Mouse (Mus musculus): ENCODE measurements around the gene Orc5. TPM values are rescaled to one million over a fixed set of nuclear protein-coding genes. Genes with fewer than 3 reads are reported as not detected.

Gene Orc5
- polyA plus RNA-seq, 1 experiment from 2014 or later, result 39.1 TPM

DNA sequence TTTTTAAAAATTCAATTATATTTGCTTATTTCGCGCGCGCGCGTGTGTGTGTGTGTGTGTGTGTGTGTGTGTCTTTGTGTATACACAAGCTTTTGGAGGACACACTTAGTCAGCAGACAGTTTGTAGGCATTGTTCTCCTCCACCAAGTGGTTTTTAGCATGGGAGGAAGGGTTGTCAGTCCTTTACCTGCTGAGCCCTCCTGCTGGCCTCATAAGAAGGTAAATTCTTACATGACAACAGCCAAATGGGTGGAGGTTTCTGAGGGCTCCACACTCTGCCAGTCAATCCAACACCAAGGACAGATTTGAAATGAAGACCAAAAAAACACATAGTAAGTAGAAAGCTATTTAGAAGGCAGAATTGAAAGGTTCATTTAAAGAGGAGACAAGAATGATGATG lies 22.7 kb upstream of the Orc5 start:
- no peak for ATAC-seq (replicated peaks; ENCODE audit: insufficient number of reproducible peaks, low FRiP score, low TSS enrichment)
- WGBS (ENCODE audit: insufficient replicate concordance), result 93% methylated on average over 6 of the region's 6 CpGs

GRCm38 (mm10) chr5:22572456-22572855 lies 22.2 kb upstream of the Orc5 start:
- H3K4me2 ChIP-seq, result no peak overlapping the region
- no peaks in the 10 kb centered on the region for H3K27me3 ChIP-seq (ENCODE audit: control insufficient read depth, insufficient read depth, low read length)
- H3K36me3 ChIP-seq (ENCODE audit: control insufficient read depth, insufficient read depth, low read length), result no peaks in the 10 kb centered on the region
- no peak overlapping the region for H3K9ac ChIP-seq (ENCODE audit: low read depth, low read length)
- WGBS (ENCODE audit: insufficient replicate concordance), result 62% methylated on average over 3 of the region's 3 CpGs
- no peaks in the 10 kb centered on the region for H3K9me3 ChIP-seq (replicated peaks; ENCODE audit: control insufficient read depth, low read length)
- H3K4me3 ChIP-seq (ENCODE audit: low read depth, low read length), result no peak overlapping the region
- no peak for ATAC-seq (replicated peaks; ENCODE audit: insufficient number of reproducible peaks, low FRiP score, low TSS enrichment)
- no peak overlapping the region for H3K27ac ChIP-seq (ENCODE audit: low read depth, low read length)
- H3K4me1 ChIP-seq (ENCODE audit: control insufficient read depth, insufficient read depth, low read length), result no peaks in the 10 kb centered on the region

More for the DNA sequence above, 22.7 kb upstream of the Orc5 start:
- Histone ChIP-seq H3K36me3 (ENCODE audit: control insufficient read depth, insufficient read depth, low read length) (no peaks in the 10 kb centered on the region), H3K4me1 (ENCODE audit: control insufficient read depth, insufficient read depth, low read length) (no peaks in the 10 kb centered on the region), H3K9ac (ENCODE audit: low read depth, low read length) (no peak overlapping the region), H3K9me3 (replicated peaks; ENCODE audit: control insufficient read depth, low read length) (no peaks in the 10 kb centered on the region), H3K27ac (ENCODE audit: low read depth, low read length) (no peak overlapping the region), H3K4me2 (no peak overlapping the region), H3K4me3 (ENCODE audit: low read depth, low read length) (no peak overlapping the region), H3K27me3 (ENCODE audit: control insufficient read depth, insufficient read depth, low read length) (no peaks in the 10 kb centered on the region)

DNA sequence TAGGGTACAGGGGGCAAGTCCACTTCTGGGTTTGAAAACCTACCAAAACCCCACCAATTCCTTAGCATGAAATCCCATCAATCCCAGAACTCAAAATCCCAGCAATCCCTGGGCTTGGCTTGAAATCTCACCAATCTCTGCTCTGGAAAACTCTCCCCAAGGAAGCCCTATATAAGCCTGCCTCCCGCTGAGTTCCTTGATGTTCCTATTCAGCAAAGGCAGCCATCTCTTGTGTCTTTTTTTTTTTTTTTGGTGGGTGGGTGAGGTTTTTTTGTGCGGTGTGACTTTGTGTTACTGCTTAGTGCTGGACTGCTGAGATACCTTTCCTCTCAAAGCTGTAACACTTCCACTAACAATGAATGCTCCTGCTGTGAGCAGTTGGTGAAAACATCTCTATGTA lies 15.5 kb upstream of the Orc5 start:
- H3K4me1 ChIP-seq (ENCODE audit: control insufficient read depth, insufficient read depth, low read length), result no peaks in the 10 kb centered on the region
- H3K9ac ChIP-seq (ENCODE audit: low read depth, low read length), result no peak overlapping the region
- H3K4me2 ChIP-seq, result no peak overlapping the region
- H3K9me3 ChIP-seq (replicated peaks; ENCODE audit: control insufficient read depth, low read length), result no peaks in the 10 kb centered on the region
- ATAC-seq (replicated peaks; ENCODE audit: insufficient number of reproducible peaks, low FRiP score, low TSS enrichment), result no peak
- no peak overlapping the region for H3K4me3 ChIP-seq (ENCODE audit: low read depth, low read length)
- H3K27me3 ChIP-seq (ENCODE audit: control insufficient read depth, insufficient read depth, low read length), result no peaks in the 10 kb centered on the region
- H3K27ac ChIP-seq (ENCODE audit: low read depth, low read length), result no peak overlapping the region
- 0 out of 2 replicates have a peak, but pooled peaks cover 2% of the 10 kb centered on the region for H3K36me3 ChIP-seq (ENCODE audit: control insufficient read depth, insufficient read depth, low read length)
- WGBS (ENCODE audit: insufficient replicate concordance), result 70% methylated on average over 2 of the region's 2 CpGs

DNA sequence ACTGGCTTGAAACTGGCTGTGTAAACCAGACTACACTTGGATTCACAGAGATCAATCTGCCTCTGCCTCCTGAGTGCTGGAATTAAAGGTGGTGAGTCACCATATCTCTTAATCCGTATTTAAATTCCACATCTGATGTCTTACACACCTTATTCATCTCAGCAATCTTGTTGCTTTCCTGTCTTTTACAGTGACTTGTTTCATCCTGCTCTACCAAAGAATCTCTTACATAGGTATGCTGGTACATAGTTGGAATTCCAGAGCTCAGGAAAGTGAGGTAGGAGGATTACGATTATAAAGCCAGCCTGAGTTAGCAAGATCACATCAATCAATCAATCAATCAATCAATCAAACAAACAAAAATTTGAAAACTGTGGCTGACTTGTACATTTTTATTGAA lies 9.6 kb upstream of the Orc5 start:
- no peak overlapping the region for H3K4me3 ChIP-seq (ENCODE audit: low read depth, low read length)
- H3K4me1 ChIP-seq (ENCODE audit: control insufficient read depth, insufficient read depth, low read length), result no peaks in the 10 kb centered on the region
- no peaks in the 10 kb centered on the region for H3K27me3 ChIP-seq (ENCODE audit: control insufficient read depth, insufficient read depth, low read length)
- no peak overlapping the region for H3K27ac ChIP-seq (ENCODE audit: low read depth, low read length)
- no peak overlapping the region for H3K4me2 ChIP-seq
- WGBS (ENCODE audit: insufficient replicate concordance), result 49% methylated on average over 2 of the region's 2 CpGs
- no peak overlapping the region for H3K9ac ChIP-seq (ENCODE audit: low read depth, low read length)
- no peak for ATAC-seq (replicated peaks; ENCODE audit: insufficient number of reproducible peaks, low FRiP score, low TSS enrichment)
- H3K9me3 ChIP-seq (replicated peaks; ENCODE audit: control insufficient read depth, low read length), result no peaks in the 10 kb centered on the region
- H3K36me3 ChIP-seq (ENCODE audit: control insufficient read depth, insufficient read depth, low read length), result 0 out of 2 replicates have a peak, but pooled peaks cover 2% of the 10 kb centered on the region

GRCm38 (mm10) chr5:22557491-22558113 lies 7.4 kb upstream of the Orc5 start:
- WGBS (ENCODE audit: insufficient replicate concordance), result 65% methylated on average over 4 of the region's 4 CpGs
- Histone ChIP-seq H3K36me3 (ENCODE audit: control insufficient read depth, insufficient read depth, low read length) (0 out of 2 replicates have a peak, but pooled peaks cover 2% of the 10 kb centered on the region), H3K27ac (ENCODE audit: low read depth, low read length) (no peak overlapping the region)

DNA sequence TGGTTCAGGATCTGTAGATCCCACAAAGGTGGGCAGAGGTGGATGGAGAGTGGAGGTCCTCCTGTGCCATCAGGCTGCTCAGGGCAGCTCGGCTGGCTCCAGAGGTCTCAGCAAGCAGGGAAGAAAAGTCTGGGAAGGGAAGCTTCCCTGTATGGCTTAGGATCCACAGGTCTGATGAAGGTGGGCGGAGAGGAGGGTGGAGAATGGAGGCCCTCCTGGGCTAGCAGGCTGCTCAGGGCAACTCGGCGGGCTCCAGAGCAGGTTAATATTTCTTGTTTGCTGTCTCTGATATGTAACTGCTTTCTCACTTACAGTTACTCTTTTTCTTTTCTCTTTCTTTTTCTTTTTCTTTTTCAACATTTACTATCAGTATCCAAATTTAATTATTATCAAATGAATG lies 6.5 kb upstream of the Orc5 start:
- Histone ChIP-seq H3K4me1 (ENCODE audit: control insufficient read depth, insufficient read depth, low read length) (no peaks in the 10 kb centered on the region), H3K9me3 (replicated peaks; ENCODE audit: control insufficient read depth, low read length) (no peaks in the 10 kb centered on the region), H3K27me3 (ENCODE audit: control insufficient read depth, insufficient read depth, low read length) (no peaks in the 10 kb centered on the region), H3K4me3 (ENCODE audit: low read depth, low read length) (no peak overlapping the region), H3K27ac (ENCODE audit: low read depth, low read length) (no peak overlapping the region), H3K4me2 (no peak overlapping the region), H3K36me3 (ENCODE audit: control insufficient read depth, insufficient read depth, low read length) (0 out of 2 replicates have a peak, but pooled peaks cover under 1% of the 10 kb centered on the region), H3K9ac (ENCODE audit: low read depth, low read length) (no peak overlapping the region)
- 74% methylated on average over 4 of the region's 4 CpGs for WGBS (ENCODE audit: insufficient replicate concordance)
- no peak for ATAC-seq (replicated peaks; ENCODE audit: insufficient number of reproducible peaks, low FRiP score, low TSS enrichment)

More at GRCm38 (mm10) chr5:22557491-22558113, 7.4 kb upstream of the Orc5 start:
- Histone ChIP-seq H3K4me2 (no peak overlapping the region), H3K9ac (ENCODE audit: low read depth, low read length) (no peak overlapping the region), H3K4me3 (ENCODE audit: low read depth, low read length) (no peak overlapping the region), H3K27me3 (ENCODE audit: control insufficient read depth, insufficient read depth, low read length) (no peaks in the 10 kb centered on the region), H3K9me3 (replicated peaks; ENCODE audit: control insufficient read depth, low read length) (no peaks in the 10 kb centered on the region), H3K4me1 (ENCODE audit: control insufficient read depth, insufficient read depth, low read length) (no peaks in the 10 kb centered on the region)
- ATAC-seq (replicated peaks; ENCODE audit: insufficient number of reproducible peaks, low FRiP score, low TSS enrichment), result no peak

DNA sequence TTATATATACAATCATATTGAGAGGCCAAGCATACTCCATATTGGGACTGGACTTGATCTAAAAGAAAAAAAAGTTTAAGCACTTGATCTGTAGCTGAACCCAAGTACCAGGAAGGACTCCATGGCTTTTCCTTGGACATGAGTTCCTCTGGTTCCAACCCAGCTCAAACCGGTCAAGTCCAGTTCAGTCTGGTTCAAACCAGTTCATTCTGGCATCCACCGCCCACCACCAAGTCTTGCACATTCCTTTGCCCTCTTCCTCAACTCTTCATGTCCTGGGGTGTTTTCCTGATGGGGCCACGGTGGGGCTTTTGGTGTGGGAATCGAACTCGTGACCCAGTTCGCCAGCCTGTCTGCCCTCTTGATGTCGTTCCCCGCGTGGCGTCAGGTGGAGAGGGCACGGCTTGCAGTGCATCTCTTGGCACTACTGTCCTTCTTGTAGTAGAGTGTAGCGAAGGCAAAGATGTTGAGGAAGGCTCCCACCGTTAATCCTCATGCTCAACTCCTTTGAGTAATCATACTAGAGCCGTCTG lies 2.1 kb upstream of the Orc5 start:
- 85% methylated on average over 14 of the region's 14 CpGs for WGBS (ENCODE audit: insufficient replicate concordance)
- Histone ChIP-seq H3K27ac (ENCODE audit: low read depth, low read length) (no peak overlapping the region), H3K4me1 (ENCODE audit: control insufficient read depth, insufficient read depth, low read length) (peaks cover 4% of the 10 kb centered on the region; the same call in 1 of the 2 replicates), H3K4me3 (ENCODE audit: low read depth, low read length) (no peak overlapping the region), H3K27me3 (ENCODE audit: control insufficient read depth, insufficient read depth, low read length) (no peaks in the 10 kb centered on the region), H3K36me3 (ENCODE audit: control insufficient read depth, insufficient read depth, low read length) (no peaks in the 10 kb centered on the region), H3K4me2 (no peak overlapping the region), H3K9me3 (replicated peaks; ENCODE audit: control insufficient read depth, low read length) (no peaks in the 10 kb centered on the region), H3K9ac (ENCODE audit: low read depth, low read length) (no peak overlapping the region)
- no peak for ATAC-seq (replicated peaks; ENCODE audit: insufficient number of reproducible peaks, low FRiP score, low TSS enrichment)

DNA sequence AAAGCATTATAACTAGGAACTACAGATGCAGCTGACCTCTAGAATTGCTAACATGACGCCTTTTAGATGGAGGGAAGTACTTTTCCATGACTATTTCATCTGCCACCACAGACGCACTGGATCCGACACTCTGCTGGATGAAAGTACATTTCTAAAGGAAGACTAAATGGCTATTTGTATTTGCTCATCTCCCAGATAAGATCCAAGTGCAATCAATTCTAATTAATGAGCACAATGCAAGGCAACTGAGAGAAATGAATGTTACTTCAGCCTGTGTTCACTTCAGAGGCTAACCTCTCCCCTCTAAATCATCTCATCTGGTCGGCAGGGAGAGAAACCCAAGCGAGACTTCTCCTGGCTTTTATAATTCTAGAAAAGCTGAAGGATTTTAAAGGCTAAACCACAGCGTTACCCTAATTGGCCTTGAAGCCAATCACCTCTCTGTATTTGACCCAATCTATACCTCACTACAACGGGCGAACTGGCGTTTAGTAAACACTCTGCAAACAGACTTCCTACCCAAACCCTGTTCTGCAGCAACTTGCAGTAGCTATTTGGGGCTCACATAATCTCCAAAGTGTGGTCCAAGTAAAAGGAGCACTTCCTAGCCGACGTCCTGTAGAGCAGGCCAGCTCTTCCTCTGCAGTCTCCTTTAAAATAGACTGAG lies 730 bp downstream of the Orc5 start:
- peak; percentile 23; the same call in 1 of the 2 replicates for ATAC-seq (replicated peaks; ENCODE audit: insufficient number of reproducible peaks, low FRiP score, low TSS enrichment)

More for the DNA sequence above, 730 bp downstream of the Orc5 start:
- Histone ChIP-seq H3K4me1 (ENCODE audit: control insufficient read depth, insufficient read depth, low read length) (peaks cover 4% of the 10 kb centered on the region; the same call in 1 of the 2 replicates), H3K4me3 (ENCODE audit: low read depth, low read length) (peak overlapping the region; percentile 55), H3K27me3 (ENCODE audit: control insufficient read depth, insufficient read depth, low read length) (no peaks in the 10 kb centered on the region), H3K9me3 (replicated peaks; ENCODE audit: control insufficient read depth, low read length) (no peaks in the 10 kb centered on the region), H3K27ac (ENCODE audit: low read depth, low read length) (peak overlapping the region; percentile 60), H3K9ac (ENCODE audit: low read depth, low read length) (peak overlapping the region; percentile 72), H3K4me2 (peak overlapping the region; percentile 71), H3K36me3 (ENCODE audit: control insufficient read depth, insufficient read depth, low read length) (peaks cover 14% of the 10 kb centered on the region)
- WGBS (ENCODE audit: insufficient replicate concordance), result 12% methylated on average over 11 of the region's 11 CpGs

Measured in heart, embryonic 11.5 days (tissue).